Mouse (Mus musculus): ENCODE results near the gene Dnajc4.

GRCm38 (mm10) chr19:6975537-6976521 lies 16.5 kb downstream of the Dnajc4 start, which contains the start of gene Plcb3:
- 0 out of 2 replicates have a peak, but pooled peaks have one; percentile 20 for TF ChIP-seq CTCF (IDR thresholded peaks at IDR 0.05; ENCODE audit: extremely low read depth, insufficient read depth, insufficient read length, insufficient replicate concordance)
- no peak for TF ChIP-seq POLR2A (IDR thresholded peaks at IDR 0.05; ENCODE audit: low read depth, low read length)
